Mouse (Mus musculus) left cerebral cortex, adult 2 months (tissue): ENCODE data around the gene Slc23a3. TPM values are rescaled to one million over a fixed set of nuclear protein-coding genes. Genes with fewer than 3 reads are reported as not detected.

Source experiments
- DNase-seq, 2 experiments: peaks; one replicate each; pipeline ENCODE4 v3.0.0; 2021 to 2022; ENCODE audit warnings: low spot score in 2 of 2, mixed read lengths in 1 of 2; ENCODE audit errors: extremely low spot score in 1 of 2
- H3K27ac ChIP-seq: fragments of 200-600 bp; 2 replicates; pipeline ENCODE4 v1.8.1; 2022
- H3K4me3 ChIP-seq: fragments of 200-600 bp; 2 replicates; pipeline ENCODE4 v1.8.1; 2022
- CTCF ChIP-seq: fragments of 200-600 bp; IDR thresholded peaks from 2 replicates; pipeline ENCODE4 v1.8.1; 2022; ENCODE audit warnings: antibody characterized with exemption, mild to moderate bottlenecking, moderate library complexity
- intact Hi-C: fragments of 180-260 bp; cut with DNase I; formaldehyde crosslinking; loops from one replicate; pipeline ENCODE4 v1.15.1; 2025
- long read RNA-seq, 2 experiments: library from polyadenylated mRNA; stranded (forward); transcript quantifications; one replicate each; pipeline ENCODE4 v2.0.0; 2021; ENCODE audit warnings: borderline mapping rate in 2 of 2
- total RNA-seq, 2 experiments: library from RNA; stranded (reverse); gene quantifications; 2 replicates each; pipeline ENCODE4 v1.2.3; 2021

Gene Slc23a3
- 1 to 10 TPM; 2.7 to 3.3 TPM for total RNA-seq
- long read RNA-seq, experiment 1 = 0 reads
- long read RNA-seq, experiment 2, partial matches to known transcripts = 1 of 1 reads
- long read RNA-seq, experiment 2, other reads (novel, unspliced or antisense) = 0 of 1 reads

DNA sequence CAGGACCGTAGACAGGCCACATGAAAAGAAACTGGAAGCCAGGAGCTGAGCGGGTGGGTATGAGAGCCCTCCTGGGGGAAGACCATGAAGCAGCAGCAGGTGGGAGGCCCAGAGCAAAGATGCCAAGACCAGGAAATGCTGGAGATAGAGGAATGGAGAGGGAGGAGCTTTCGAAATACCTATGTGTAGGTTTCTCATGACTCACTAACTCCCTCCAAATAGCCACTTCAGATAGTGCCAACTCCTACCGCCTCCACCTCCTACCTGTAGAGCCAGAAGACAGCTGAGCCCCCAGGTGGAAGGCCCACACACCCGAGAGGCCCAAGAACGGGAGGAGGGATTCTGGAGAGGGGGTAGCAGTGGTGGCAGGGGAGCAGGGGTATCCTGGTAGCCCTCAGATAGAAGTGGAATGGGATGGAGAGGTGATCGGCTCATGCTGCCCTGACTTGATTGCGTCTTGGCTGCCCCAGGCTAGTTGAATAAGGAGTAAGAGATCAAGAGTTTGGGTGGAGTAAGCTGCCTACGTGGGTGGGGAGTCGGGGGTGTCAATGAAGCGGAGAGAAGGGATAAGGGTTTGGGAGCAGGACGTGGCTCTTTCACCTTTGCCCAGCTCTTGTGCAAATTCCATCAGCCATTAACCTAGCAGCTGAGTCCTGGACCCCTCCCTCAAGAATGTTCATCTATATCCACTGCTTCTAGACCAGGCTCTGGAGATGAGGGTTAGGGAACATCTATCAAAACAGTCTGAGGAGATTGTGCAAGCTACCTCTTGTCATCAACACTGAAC is at the start of gene Slc23a3:
Slc23a3 (minus strand) TSS at position 470 of the 787 bp plus-strand sequence.
- no peak for TF ChIP-seq CTCF
- Histone ChIP-seq H3K4me3 (no peak within 1 kb of the TSS), H3K27ac (no peak within 1 kb of the TSS)
- intact Hi-C loops = no loop called here
- no peak for DNase-seq

GRCm38 (mm10) chr1:75182160-75182559 is 48.5 kb upstream of the Slc23a3 start:
- no peak for DNase-seq
- Histone ChIP-seq H3K27ac (no peak overlapping the region), H3K4me3 (no peak overlapping the region)
- peak; percentile 33 for TF ChIP-seq CTCF
- intact Hi-C loops = loop anchor here (5.0 kb wide), 2 partner anchors 35 to 70 kb away; partner anchors contain the start of gene Tuba4a

- intact Hi-C loops = loop anchor here (2.0 to 5.0 kb wide), 3 partner anchors 36 to 71 kb away; partner anchors contain the start of genes Cnppd1, Retreg2 and Tuba4a
- no peak for DNase-seq
- TF ChIP-seq CTCF = no peak
Measured at GRCm38 (mm10) chr1:75181377-75181870, 47.7 kb upstream of the Slc23a3 start.

DNA sequence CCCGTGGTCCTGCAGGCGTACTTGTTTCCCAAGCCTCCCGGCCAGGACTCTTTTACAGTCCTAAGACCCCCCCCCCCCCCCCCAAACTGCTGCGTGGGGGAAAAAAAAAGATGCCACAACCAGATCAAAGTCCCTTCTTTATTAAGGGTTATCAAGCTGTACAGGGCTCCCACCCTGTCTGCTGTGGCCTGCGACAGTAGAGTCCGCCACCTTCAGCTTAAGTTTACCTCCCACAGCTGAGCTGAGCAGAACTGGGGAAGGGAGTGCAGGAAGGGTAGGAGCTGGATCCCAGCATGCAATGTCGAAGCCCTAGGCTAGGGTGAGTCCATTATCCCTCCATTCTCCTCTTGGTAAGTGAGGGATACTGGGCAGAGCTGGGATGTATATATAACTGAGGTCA is 47.1 kb upstream of the Slc23a3 start:
- Histone ChIP-seq H3K27ac (no peak overlapping the region), H3K4me3 (no peak overlapping the region; the same call in 1 of the 2 replicates)
- intact Hi-C loops = loop anchor here (1.0 to 5.0 kb wide), 4 partner anchors 11 to 72 kb away; partner anchors contain the start of genes Cnppd1, Retreg2 and Tuba4a
- TF ChIP-seq CTCF = no peak
- no peak for DNase-seq

More at GRCm38 (mm10) chr1:75181377-75181870, 47.7 kb upstream of the Slc23a3 start:
- H3K27ac ChIP-seq = no peak overlapping the region
- no peak overlapping the region for H3K4me3 ChIP-seq

DNA sequence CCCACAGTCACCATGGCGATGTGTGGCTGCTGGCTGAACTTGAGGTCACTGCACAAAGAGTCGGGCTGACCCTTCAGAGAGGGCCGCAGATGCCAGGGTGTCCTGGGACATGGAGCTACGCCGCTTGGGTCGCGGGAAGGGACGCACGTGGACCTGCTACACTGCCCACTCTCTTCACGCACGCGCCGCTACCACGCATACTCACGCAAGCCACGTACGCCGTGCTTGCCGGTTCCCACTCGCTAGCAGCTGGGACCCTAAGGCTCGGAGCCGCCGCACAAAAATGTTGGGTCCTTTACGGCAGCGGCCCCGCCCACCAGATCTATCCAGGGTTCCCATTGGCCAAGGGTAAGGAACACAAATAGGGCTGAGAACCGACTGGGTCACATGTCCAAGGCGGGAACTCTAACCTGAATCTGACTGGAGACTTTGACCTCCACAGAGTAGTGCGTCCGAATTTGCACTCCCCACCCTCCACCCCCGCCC is 46.5 kb upstream of the Slc23a3 start, which contains the start of gene Abcb6:
Abcb6 (minus strand) TSS at position 288 of the 486 bp plus-strand sequence.
- DNase-seq = peak; percentile 89 to 92
- Histone ChIP-seq H3K4me3 (peak within 1 kb of the TSS; percentile 62), H3K27ac (peak within 1 kb of the TSS; percentile 29)
- intact Hi-C loops = loop anchor here (1.0 to 5.0 kb wide), 4 partner anchors 11 to 72 kb away; partner anchors contain the start of genes Cnppd1, Retreg2 and Tuba4a
- TF ChIP-seq CTCF = no peak

DNA sequence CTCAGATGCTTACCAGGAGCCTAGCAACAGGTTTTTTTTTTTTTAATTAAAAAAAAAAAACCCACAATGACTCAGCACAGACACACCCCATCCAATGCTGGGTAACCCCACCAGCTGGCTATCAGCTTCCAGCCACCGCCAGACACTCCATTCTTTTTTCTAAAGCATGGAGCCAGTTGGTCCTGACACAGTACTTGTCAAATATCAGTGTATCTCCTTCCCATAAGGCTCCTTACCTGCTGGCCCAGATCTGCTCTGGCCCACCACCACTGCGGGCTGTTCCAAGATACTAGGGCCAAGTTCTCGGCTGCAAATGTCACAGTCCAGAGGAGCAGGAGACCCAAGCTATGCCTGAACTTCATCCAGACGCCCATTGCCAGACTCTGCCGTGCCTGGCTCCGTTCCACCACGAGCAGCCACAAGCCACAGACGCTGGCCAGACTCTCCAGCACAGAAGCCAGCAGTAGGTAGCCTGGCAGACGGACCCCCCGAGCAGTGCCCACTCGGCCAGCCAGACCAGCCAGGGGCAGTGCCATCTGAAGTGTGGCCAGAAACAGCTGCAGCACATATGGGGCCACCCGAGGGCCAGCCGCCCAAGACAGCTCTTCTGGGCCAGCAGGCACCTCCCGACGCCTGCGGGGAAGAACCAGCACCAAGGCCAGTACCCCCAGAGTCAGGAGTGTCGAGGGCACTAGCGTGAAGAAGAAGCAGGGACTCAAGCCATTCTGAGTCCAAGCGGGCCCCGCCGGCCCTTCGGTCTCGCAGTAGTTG is 45.8 kb upstream of the Slc23a3 start:
- no peak for TF ChIP-seq CTCF

GRCm38 (mm10) chr1:75168472-75169464 is 35.1 kb upstream of the Slc23a3 start, which contains the start of gene Zfand2b:
Gene Zfand2b (plus strand): TSS chr1:75168646.
- intact Hi-C loops = loop anchor here (1.0 to 2.0 kb wide), 2 partner anchors 12 to 26 kb away; partner anchors contain the start of genes Abcb6, Cnppd1 and Retreg2

More for the DNA sequence above, 45.8 kb upstream of the Slc23a3 start:
- peak; percentile 38 to 41 for DNase-seq
- peak overlapping the region; percentile 29 for H3K27ac ChIP-seq
- intact Hi-C loops = loop anchor here (1.0 to 5.0 kb wide), 4 partner anchors 10 to 73 kb away; partner anchors contain the start of genes Cnppd1, Retreg2 and Tuba4a
- H3K4me3 ChIP-seq = peak overlapping the region; percentile 62

GRCm38 (mm10) chr1:75168093-75168471 is 34.4 kb upstream of the Slc23a3 start:
- TF ChIP-seq CTCF = no peak
- no peak for DNase-seq
- peak overlapping the region; percentile 93 for H3K4me3 ChIP-seq
- intact Hi-C loops = loop anchor here (2.0 kb wide), 1 partner anchor 25 kb away; the partner anchor contains the start of genes Cnppd1 and Retreg2
- H3K27ac ChIP-seq = peak overlapping the region; percentile 95

More at GRCm38 (mm10) chr1:75168472-75169464, 35.1 kb upstream of the Slc23a3 start, which contains the start of gene Zfand2b:
- H3K4me3 ChIP-seq = peak within 1 kb of the TSS; percentile 93
- peak; percentile 94 to 95 for DNase-seq
- peak within 1 kb of the TSS; percentile 95 for H3K27ac ChIP-seq
- no peak for TF ChIP-seq CTCF

- TF ChIP-seq CTCF = no peak
- no peak for DNase-seq
- intact Hi-C loops = no loop called here
- Histone ChIP-seq H3K27ac (no peak overlapping the region), H3K4me3 (no peak overlapping the region)
Measured at GRCm38 (mm10) chr1:75160256-75160617, 26.5 kb upstream of the Slc23a3 start.
